Mouse (Mus musculus): ENCODE measurements around the gene Naglu.
A peak's percentile ranks its signal among the peaks of the same experiment; 100 is the strongest.

Naglu gene

GRCm38 (mm10) chr11:101083083-101083697, 13.4 kb downstream of the Naglu start:
- DNase-seq (ENCODE audit: low spot score in 2 of 2), result no peak

- DNase-seq (ENCODE audit: low spot score in 2 of 2), result no peak
Measured at GRCm38 (mm10) chr11:101084246-101084645, 14.4 kb downstream of the Naglu start.

- DNase-seq (ENCODE audit: low spot score in 2 of 2), result no peak
Measured at GRCm38 (mm10) chr11:101084811-101085210, 15.0 kb downstream of the Naglu start.

- no peak for DNase-seq (ENCODE audit: low spot score in 2 of 2)
Measured at GRCm38 (mm10) chr11:101085617-101086322, 16.0 kb downstream of the Naglu start.

GRCm38 (mm10) chr11:101086323-101086674, 16.5 kb downstream of the Naglu start:
- no peak for DNase-seq (ENCODE audit: low spot score in 2 of 2)

- peak; percentile 91 to 92 for DNase-seq (ENCODE audit: low spot score in 2 of 2)
Measured at GRCm38 (mm10) chr11:101086756-101087681, 17.2 kb downstream of the Naglu start, which contains the start of gene Mlx. Gene Mlx (plus strand): TSS chr11:101087277.

- DNase-seq (ENCODE audit: low spot score in 2 of 2), result no peak
Measured at GRCm38 (mm10) chr11:101087682-101088055, 17.9 kb downstream of the Naglu start.

GRCm38 (mm10) chr11:101089931-101090330, 20.1 kb downstream of the Naglu start:
- DNase-seq (ENCODE audit: low spot score in 2 of 2), result no peak

GRCm38 (mm10) chr11:101094930-101095313, 25.1 kb downstream of the Naglu start:
- no peak for DNase-seq (ENCODE audit: low spot score in 2 of 2)

- DNase-seq (ENCODE audit: low spot score in 2 of 2), result peak; percentile 93 to 95
Measured at GRCm38 (mm10) chr11:101095314-101096024, 25.7 kb downstream of the Naglu start, which contains the start of gene Psmc3ip. Gene Psmc3ip (minus strand): TSS chr11:101095436.

GRCm38 (mm10) chr11:101098231-101098630, 28.4 kb downstream of the Naglu start:
- no peak for DNase-seq (ENCODE audit: low spot score in 2 of 2)

- DNase-seq (ENCODE audit: low spot score in 2 of 2), result no peak
Measured at GRCm38 (mm10) chr11:101103011-101103410, 33.2 kb downstream of the Naglu start.

GRCm38 (mm10) chr11:101109351-101109750, 39.5 kb downstream of the Naglu start:
- no peak for DNase-seq (ENCODE audit: low spot score in 2 of 2)

GRCm38 (mm10) chr11:101110708-101111107, 40.9 kb downstream of the Naglu start:
- no peak for DNase-seq (ENCODE audit: low spot score in 2 of 2)

- DNase-seq (ENCODE audit: low spot score in 2 of 2), result no peak
Measured at GRCm38 (mm10) chr11:101111178-101111577, 41.4 kb downstream of the Naglu start.

GRCm38 (mm10) chr11:101112186-101112585, 42.4 kb downstream of the Naglu start:
- DNase-seq (ENCODE audit: low spot score in 2 of 2), result no peak

GRCm38 (mm10) chr11:101115564-101115963, 45.8 kb downstream of the Naglu start:
- peak; percentile 70 to 78 for DNase-seq (ENCODE audit: low spot score in 2 of 2)

GRCm38 (mm10) chr11:101118105-101118504, 48.3 kb downstream of the Naglu start:
- no peak for DNase-seq (ENCODE audit: low spot score in 2 of 2)

GRCm38 (mm10) chr11:101119131-101119760, 49.4 kb downstream of the Naglu start:
- DNase-seq (ENCODE audit: low spot score in 2 of 2), result peak in 1 of 2 experiments; percentile 30

GRCm38 (mm10) chr11:101119761-101120544, 50.1 kb downstream of the Naglu start, which contains the start of the genes Retreg3 and Tubg1:
Gene Retreg3 (minus strand): TSS chr11:101119893.
Gene Tubg1 (plus strand): TSS chr11:101119938.
- peak; percentile 99 for DNase-seq (ENCODE audit: low spot score in 2 of 2)
